Mouse (Mus musculus): ENCODE measurements around the gene Htatip2. TPM values are rescaled to one million over a fixed set of nuclear protein-coding genes. Genes with fewer than 3 reads are reported as not detected.
A peak's percentile ranks its signal among the peaks of the same experiment; 100 is the strongest.

Htatip2 gene
- total RNA-seq (2021): 10 to 100 TPM; 12.2 to 15.5 TPM
- long read RNA-seq, experiment 1, partial matches to known transcripts: 8 of 17 reads
- long read RNA-seq, experiment 1, other reads (novel, unspliced or antisense): 5 of 17 reads
- long read RNA-seq, experiment 2, partial matches to known transcripts: 2 of 7 reads
- long read RNA-seq, experiment 2, other reads (novel, unspliced or antisense): 3 of 7 reads

DNA sequence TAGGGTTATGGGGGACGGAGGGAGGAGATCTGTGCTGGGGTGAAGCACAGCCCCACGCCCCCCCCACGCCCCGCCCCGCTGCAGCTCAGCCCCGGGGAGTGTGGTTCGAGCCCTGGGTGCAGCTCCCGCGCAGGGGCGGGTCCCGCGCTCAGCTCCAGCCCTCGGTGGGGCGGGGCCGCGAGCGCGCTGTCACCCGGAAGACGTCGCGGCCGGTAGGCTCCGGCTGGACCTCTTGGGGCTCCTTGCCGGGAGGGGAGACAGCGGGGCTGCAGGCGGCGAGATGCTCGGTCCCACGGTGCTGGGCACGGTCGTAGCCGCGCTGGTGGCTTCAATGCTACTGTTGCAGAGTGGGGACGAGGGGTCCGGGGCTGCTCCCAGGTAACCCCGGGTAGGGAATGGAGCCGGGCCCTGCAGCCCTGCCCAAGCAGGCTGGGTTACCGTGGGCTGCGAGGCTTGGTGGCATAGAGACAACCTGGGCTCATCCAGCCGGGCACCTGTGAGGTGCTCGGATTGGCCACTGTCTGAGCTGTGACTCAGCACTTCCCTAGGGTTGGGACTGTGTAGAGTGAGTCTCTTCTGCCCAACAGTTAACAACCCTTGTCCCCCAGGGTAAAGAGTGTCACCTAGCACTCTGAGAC, at the start of gene Htatip2:
TSS of gene Htatip2 (plus strand) at position 182 of the 638 bp plus-strand sequence.
- no peak for TF ChIP-seq CTCF (IDR thresholded peaks at IDR 0.05)
- intact Hi-C loops (cut with DNase I): loop anchor here (10.0 kb wide), 1 partner anchor 634 kb away; no protein-coding TSS in a partner anchor

DNA sequence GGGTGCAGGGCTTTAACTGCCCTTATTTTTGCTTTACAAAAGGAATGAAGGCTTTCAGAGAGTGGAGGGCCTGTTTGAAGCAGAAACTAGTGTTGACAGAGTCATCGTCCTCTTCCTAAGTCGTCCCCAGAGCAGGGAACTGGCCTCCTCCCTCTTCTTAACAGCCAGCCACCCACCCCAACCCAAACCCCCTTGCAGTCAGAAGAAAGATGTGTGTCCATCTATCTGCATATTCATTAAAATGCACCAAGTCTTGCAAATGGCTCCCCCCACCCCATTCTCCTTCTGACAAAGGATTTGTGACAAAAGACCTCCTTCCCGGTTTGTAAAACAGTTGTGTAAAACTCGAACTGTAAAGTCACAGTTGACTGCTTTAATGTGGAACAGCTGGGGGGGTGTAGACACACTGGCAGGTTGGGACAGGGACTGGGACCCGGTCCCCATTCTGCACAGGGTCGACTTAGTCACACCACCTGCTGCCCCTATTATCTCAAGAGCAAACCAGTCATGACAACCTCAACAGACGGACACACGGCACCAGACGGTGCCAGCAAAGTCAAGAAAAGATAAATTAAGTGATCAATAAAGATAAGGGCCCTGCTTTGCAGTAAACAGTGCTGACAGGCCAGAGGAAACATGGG, 49.4 kb upstream of the Htatip2 start:
- no peak overlapping the region for H3K4me3 ChIP-seq
- no peak for DNase-seq (ENCODE audit: extremely low spot score in 1 of 2, low spot score in 2 of 2)
- TF ChIP-seq CTCF (IDR thresholded peaks at IDR 0.05): no peak
- H3K27ac ChIP-seq: no peak overlapping the region
- intact Hi-C loops (cut with DNase I): no loop called here

More for the DNA sequence above, at the start of gene Htatip2:
- Histone ChIP-seq H3K4me3 (peak within 1 kb of the TSS; percentile 80), H3K27ac (peak within 1 kb of the TSS; percentile 86)
- DNase-seq (ENCODE audit: extremely low spot score in 1 of 2, low spot score in 2 of 2): peak; percentile 60 to 63

DNA sequence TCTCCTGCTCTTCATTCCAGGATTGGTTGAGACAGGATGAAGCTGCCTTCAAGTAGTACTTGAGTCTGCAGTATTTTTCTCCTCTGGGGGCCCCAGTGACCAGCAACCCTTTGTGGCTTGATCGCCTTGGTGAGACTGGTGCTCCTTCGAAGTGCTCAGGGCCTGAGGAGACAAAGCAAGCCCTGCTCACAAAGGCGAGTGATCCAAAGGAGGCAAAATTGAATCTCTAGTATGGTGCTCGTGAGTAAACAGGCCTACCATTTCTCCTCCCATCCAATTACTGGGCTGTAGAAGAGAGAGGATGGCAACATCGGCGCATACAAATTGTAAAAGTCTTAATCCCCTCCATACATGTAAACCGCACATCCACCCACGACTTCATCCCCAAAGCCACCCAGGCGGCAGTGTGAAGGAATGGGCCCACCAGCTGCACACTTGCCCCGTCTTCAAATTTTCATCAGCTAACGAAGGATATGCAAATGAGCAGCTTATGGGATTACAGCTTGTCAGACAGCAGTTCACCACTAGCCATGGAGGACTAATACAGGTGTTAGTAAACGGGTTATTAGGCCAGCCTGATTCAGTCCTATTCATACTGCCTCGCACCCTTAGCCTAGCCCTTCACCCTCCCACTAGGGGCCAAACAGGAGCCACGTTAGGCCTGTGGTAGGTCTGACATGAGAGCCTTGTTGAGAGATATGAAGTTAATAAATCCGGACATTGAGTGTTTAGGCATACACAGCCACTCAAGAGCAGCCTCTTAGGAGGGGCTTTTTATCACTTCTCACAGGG, 40.8 kb upstream of the Htatip2 start:
- Histone ChIP-seq H3K4me3 (no peak overlapping the region), H3K27ac (no peak overlapping the region)
- no peak for DNase-seq (ENCODE audit: extremely low spot score in 1 of 2, low spot score in 2 of 2)
- no peak for TF ChIP-seq CTCF (IDR thresholded peaks at IDR 0.05)
- intact Hi-C loops (cut with DNase I): no loop called here

GRCm38 (mm10) chr7:49734342-49734741, 24.6 kb upstream of the Htatip2 start:
- DNase-seq (ENCODE audit: extremely low spot score in 1 of 2, low spot score in 2 of 2): no peak
- H3K4me3 ChIP-seq: no peak overlapping the region
- no peak overlapping the region for H3K27ac ChIP-seq
- intact Hi-C loops (cut with DNase I): no loop called here
- TF ChIP-seq CTCF (IDR thresholded peaks at IDR 0.05): no peak

GRCm38 (mm10) chr7:49739448-49739847, 19.5 kb upstream of the Htatip2 start:
- TF ChIP-seq CTCF (IDR thresholded peaks at IDR 0.05): no peak
- intact Hi-C loops (cut with DNase I): no loop called here
- H3K27ac ChIP-seq: no peak overlapping the region
- no peak overlapping the region for H3K4me3 ChIP-seq
- no peak for DNase-seq (ENCODE audit: extremely low spot score in 1 of 2, low spot score in 2 of 2)

- Histone ChIP-seq H3K4me3 (no peak overlapping the region), H3K27ac (no peak overlapping the region)
- DNase-seq (ENCODE audit: extremely low spot score in 1 of 2, low spot score in 2 of 2): no peak
- no peak for TF ChIP-seq CTCF (IDR thresholded peaks at IDR 0.05)
- intact Hi-C loops (cut with DNase I): no loop called here
These were observed 17.4 kb upstream of the Htatip2 start for GRCm38 (mm10) chr7:49741474-49741873.

- Histone ChIP-seq H3K27ac (no peak overlapping the region), H3K4me3 (no peak overlapping the region)
- no peak for DNase-seq (ENCODE audit: extremely low spot score in 1 of 2, low spot score in 2 of 2)
- TF ChIP-seq CTCF (IDR thresholded peaks at IDR 0.05): no peak
- intact Hi-C loops (cut with DNase I): no loop called here
These were observed 17.0 kb upstream of the Htatip2 start for GRCm38 (mm10) chr7:49741923-49742322.

GRCm38 (mm10) chr7:49751148-49751547, 7.8 kb upstream of the Htatip2 start:
- H3K27ac ChIP-seq: no peak overlapping the region
- no peak for DNase-seq (ENCODE audit: extremely low spot score in 1 of 2, low spot score in 2 of 2)
- no peak overlapping the region for H3K4me3 ChIP-seq
- TF ChIP-seq CTCF (IDR thresholded peaks at IDR 0.05): peak; percentile 94
- intact Hi-C loops (cut with DNase I): loop anchor here (5.0 to 10.0 kb wide), 2 partner anchors 279 to 626 kb away; no protein-coding TSS in a partner anchor

GRCm38 (mm10) chr7:49752730-49753506, 6.0 kb upstream of the Htatip2 start:
- DNase-seq (ENCODE audit: extremely low spot score in 1 of 2, low spot score in 2 of 2): no peak
- H3K27ac ChIP-seq: no peak overlapping the region
- TF ChIP-seq CTCF (IDR thresholded peaks at IDR 0.05): peak; percentile 69
- intact Hi-C loops (cut with DNase I): loop anchor here (5.0 to 10.0 kb wide), 2 partner anchors 281 to 628 kb away; no protein-coding TSS in a partner anchor
- no peak overlapping the region for H3K4me3 ChIP-seq

GRCm38 (mm10) chr7:49754767-49755166, 4.1 kb upstream of the Htatip2 start:
- TF ChIP-seq CTCF (IDR thresholded peaks at IDR 0.05): peak; percentile 95
- peak; percentile 59 to 66 for DNase-seq (ENCODE audit: extremely low spot score in 1 of 2, low spot score in 2 of 2)
- intact Hi-C loops (cut with DNase I): loop anchor here (1.0 to 10.0 kb wide), 3 partner anchors 138 to 630 kb away; no protein-coding TSS in a partner anchor
- Histone ChIP-seq H3K27ac (no peak overlapping the region), H3K4me3 (no peak overlapping the region)

- Histone ChIP-seq H3K27ac (peak overlapping the region; percentile 88), H3K4me3 (no peak overlapping the region)
- peak; percentile 72 to 77 for DNase-seq (ENCODE audit: extremely low spot score in 1 of 2, low spot score in 2 of 2)
- intact Hi-C loops (cut with DNase I): no loop called here
- TF ChIP-seq CTCF (IDR thresholded peaks at IDR 0.05): no peak
These were observed 3.7 kb downstream of the Htatip2 start for GRCm38 (mm10) chr7:49762605-49763004.

All from left cerebral cortex, adult 2 months (tissue).